Comparison of ENCODE assay signal across 8 mouse cellular contexts in the genomic region with DNA sequence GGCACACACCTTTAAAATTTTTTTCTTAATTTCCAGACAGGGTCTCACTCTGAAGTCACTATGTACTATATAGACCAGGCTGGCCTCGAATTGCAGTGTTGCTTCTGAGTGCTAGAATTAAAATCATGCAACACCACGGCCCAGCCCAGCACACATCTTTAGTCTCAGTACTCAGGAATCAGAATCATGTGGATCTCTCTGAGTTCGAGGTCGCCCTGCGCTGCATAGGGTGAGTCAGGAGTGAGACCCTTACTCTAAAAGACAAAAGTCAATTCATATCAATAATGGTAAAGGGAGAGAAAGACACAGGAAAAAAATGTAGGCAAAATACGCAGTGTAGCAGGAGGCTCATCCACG. TPM values are rescaled to one million over a fixed set of nuclear protein-coding genes. Genes with fewer than 3 reads are reported as not detected.
DNase-seq lines count a peak whose midpoint lies in the region; ATAC-seq and TF ChIP-seq lines count a peak whose summit lies in the region.

No protein-coding gene starts in this region.

- peak overlapping the region; percentile 69 for H3K4me3 ChIP-seq in lung, embryonic 15.5 days
- peak overlapping the region; percentile 87 for H3K4me3 ChIP-seq in limb, embryonic 10.5 days
- peak overlapping the region; percentile 94 for H3K4me3 ChIP-seq in olfactory bulb, adult 2 months (ENCODE audit: insufficient read depth, low read depth, low read length)

- peak; percentile 5; the same call in 1 of the 2 replicates for ATAC-seq in lung, embryonic 15.5 days (ENCODE audit: borderline replicate concordance, extremely low read depth, low FRiP score, low TSS enrichment)
- peak; percentile 9; the same call in 1 of the 2 replicates for ATAC-seq in erythroblast, adult 5-6 weeks (replicated peaks; ENCODE audit: low FRiP score, poor library complexity, severe bottlenecking)

- H3K9ac ChIP-seq in lung, embryonic 15.5 days: peak overlapping the region; percentile 62

- H3K27me3 ChIP-seq in lung, embryonic 15.5 days: no peaks in the 10 kb centered on the region
- H3K27me3 ChIP-seq in limb, embryonic 10.5 days (ENCODE audit: low read depth, poor library complexity, severe bottlenecking): no peaks in the 10 kb centered on the region

- WGBS in lung, embryonic 15.5 days: 8% methylated on average over 7 of the region's 7 CpGs
- 15% methylated on average over 7 of the region's 7 CpGs for WGBS in limb, embryonic 10.5 days
- 7% methylated on average over 7 of the region's 7 CpGs for WGBS in olfactory bulb, adult 2 months

- TF ChIP-seq POLR2A in olfactory bulb, adult 2 months (IDR thresholded peaks at IDR 0.05; ENCODE audit: insufficient read depth, low read depth, low read length): no peak

- no peak for TF ChIP-seq CTCF in olfactory bulb, adult 2 months (IDR thresholded peaks at IDR 0.05; ENCODE audit: insufficient read depth, low read depth, low read length)

- H3K4me1 ChIP-seq in lung, embryonic 15.5 days: peaks cover 19% of the 10 kb centered on the region
- peaks cover 8% of the 10 kb centered on the region for H3K4me1 ChIP-seq in limb, embryonic 10.5 days
- H3K4me1 ChIP-seq in olfactory bulb, adult 2 months (ENCODE audit: control insufficient read depth, insufficient read depth, low read length): 0 out of 2 replicates have a peak, but pooled peaks cover 4% of the 10 kb centered on the region

- peaks cover 24% of the 10 kb centered on the region for H3K36me3 ChIP-seq in lung, embryonic 15.5 days
- H3K36me3 ChIP-seq in limb, embryonic 10.5 days: peaks cover 30% of the 10 kb centered on the region

- no peak for DNase-seq in lung, postnatal 36 days
- DNase-seq in limb, embryonic 10.5 days (ENCODE audit: low spot score): no peak
- no peak for DNase-seq in adrenal gland, postnatal 10 days
- no peak for DNase-seq in thymus, adult 18-20 months
- DNase-seq in gastrocnemius, adult 18-20 months (ENCODE audit: low spot score): no peak

- peak overlapping the region; percentile 88 for H3K4me2 ChIP-seq in lung, embryonic 15.5 days

- H3K9me3 ChIP-seq in lung, embryonic 15.5 days: no peaks in the 10 kb centered on the region
- H3K9me3 ChIP-seq in limb, embryonic 10.5 days (replicated peaks): no peaks in the 10 kb centered on the region

- H3K27ac ChIP-seq in lung, embryonic 15.5 days: peak overlapping the region; percentile 72
- peak overlapping the region; percentile 89 for H3K27ac ChIP-seq in limb, embryonic 10.5 days
- peak overlapping the region; percentile 42 for H3K27ac ChIP-seq in olfactory bulb, adult 2 months (ENCODE audit: insufficient read depth, low read depth, low read length)

RNA-seq across cellular contexts. Expression of gene Mrpl4, which starts 0.3 kb away (rescaled TPM):
- 157 and 160 TPM in 2 replicates for polyA plus RNA-seq in lung, embryonic 15.5 days (2015; fragmentation: Nextera tagmentation; extraction: Ambion mirVana)
- 7.9 and 19.0 TPM in 2 replicates for total RNA-seq in erythroblast, adult 5-6 weeks (2015; ENCODE audit: low replicate concordance)
- total RNA-seq in erythroblast, adult 5-6 weeks (2017; ENCODE audit: low replicate concordance): 6.8 and 11.4 TPM in 2 replicates
- 177 and 190 TPM in 2 replicates for polyA plus RNA-seq in limb, embryonic 10.5 days (2016; fragmentation: Nextera tagmentation; extraction: Ambion mirVana)
- not detected in 2 replicates for polyA plus RNA-seq in olfactory bulb, adult 2 months (2012; ENCODE audit: insufficient read depth, insufficient read length, low replicate concordance, missing spikeins)
- 100 to 1,000 TPM; 121 to 125 TPM for total RNA-seq in adrenal gland, postnatal 10 days (2021)
- 10 to 100 TPM; 57.9 to 58.8 TPM for total RNA-seq in gastrocnemius, adult 18-20 months (2021)

RNA-seq across cellular contexts. Expression of gene Icam1, which starts 13.5 kb away (rescaled TPM):
- polyA plus RNA-seq in lung, embryonic 15.5 days (2015; fragmentation: Nextera tagmentation; extraction: Ambion mirVana): 55.1 and 57.5 TPM in 2 replicates
- total RNA-seq in erythroblast, adult 5-6 weeks (2015; ENCODE audit: low replicate concordance): 0.84 and 1.2 TPM in 2 replicates
- total RNA-seq in erythroblast, adult 5-6 weeks (2017; ENCODE audit: low replicate concordance): 2.2 and 2.3 TPM in 2 replicates
- polyA plus RNA-seq in limb, embryonic 10.5 days (2016; fragmentation: Nextera tagmentation; extraction: Ambion mirVana): 6.2 and 7.6 TPM in 2 replicates
- not detected in 2 replicates for polyA plus RNA-seq in olfactory bulb, adult 2 months (2012; ENCODE audit: insufficient read depth, insufficient read length, low replicate concordance, missing spikeins)
- total RNA-seq in adrenal gland, postnatal 10 days (2021): 10 to 100 TPM; 10.8 to 12.4 TPM
- 1 to 10 TPM; 1.6 to 3.0 TPM for total RNA-seq in gastrocnemius, adult 18-20 months (2021)

RNA-seq across cellular contexts. Expression of gene S1pr2, which starts 25.7 kb away (rescaled TPM):
- 63.4 and 65.2 TPM in 2 replicates for polyA plus RNA-seq in lung, embryonic 15.5 days (2015; fragmentation: Nextera tagmentation; extraction: Ambion mirVana)
- 0.84 and 1.5 TPM in 2 replicates for total RNA-seq in erythroblast, adult 5-6 weeks (2015; ENCODE audit: low replicate concordance)
- 0.17 and 0.56 TPM in 2 replicates for total RNA-seq in erythroblast, adult 5-6 weeks (2017; ENCODE audit: low replicate concordance)
- 47.6 and 53.7 TPM in 2 replicates for polyA plus RNA-seq in limb, embryonic 10.5 days (2016; fragmentation: Nextera tagmentation; extraction: Ambion mirVana)
- polyA plus RNA-seq in olfactory bulb, adult 2 months (2012; ENCODE audit: insufficient read depth, insufficient read length, low replicate concordance, missing spikeins): not detected in 2 replicates
- total RNA-seq in adrenal gland, postnatal 10 days (2021): 1 to 10 TPM; 7.4 to 9.7 TPM
- total RNA-seq in gastrocnemius, adult 18-20 months (2021): 1 to 10 TPM in 1 of 2 experiments, under 1 TPM in 1; 0.68 to 1.9 TPM

RNA-seq across cellular contexts. Expression of gene Icam4, which starts 26.9 kb away (rescaled TPM):
- 2.4 and 2.9 TPM in 2 replicates for polyA plus RNA-seq in lung, embryonic 15.5 days (2015; fragmentation: Nextera tagmentation; extraction: Ambion mirVana)
- 39.2 and 40.8 TPM in 2 replicates for total RNA-seq in erythroblast, adult 5-6 weeks (2015; ENCODE audit: low replicate concordance)
- total RNA-seq in erythroblast, adult 5-6 weeks (2017; ENCODE audit: low replicate concordance): 20.6 and 35.8 TPM in 2 replicates
- 5.1 and 5.4 TPM in 2 replicates for polyA plus RNA-seq in limb, embryonic 10.5 days (2016; fragmentation: Nextera tagmentation; extraction: Ambion mirVana)
- not detected in 2 replicates for polyA plus RNA-seq in olfactory bulb, adult 2 months (2012; ENCODE audit: insufficient read depth, insufficient read length, low replicate concordance, missing spikeins)
- total RNA-seq in adrenal gland, postnatal 10 days (2021): 1 to 10 TPM; 2.3 to 3.2 TPM
- 1 to 10 TPM; 1.4 to 2.8 TPM for total RNA-seq in gastrocnemius, adult 18-20 months (2021)

RNA-seq across cellular contexts. Expression of gene Icam5, which starts 29.6 kb away (rescaled TPM):
- polyA plus RNA-seq in lung, embryonic 15.5 days (2015; fragmentation: Nextera tagmentation; extraction: Ambion mirVana): 0.17 and 0.23 TPM in 2 replicates
- 0.58 TPM in 1 of 2 replicates, not detected in the other for total RNA-seq in erythroblast, adult 5-6 weeks (2015; ENCODE audit: low replicate concordance)
- total RNA-seq in erythroblast, adult 5-6 weeks (2017; ENCODE audit: low replicate concordance): 4.7 and 5.4 TPM in 2 replicates
- 0.05 TPM in 1 of 2 replicates, not detected in the other for polyA plus RNA-seq in limb, embryonic 10.5 days (2016; fragmentation: Nextera tagmentation; extraction: Ambion mirVana)
- not detected in 2 replicates for polyA plus RNA-seq in olfactory bulb, adult 2 months (2012; ENCODE audit: insufficient read depth, insufficient read length, low replicate concordance, missing spikeins)
- total RNA-seq in adrenal gland, postnatal 10 days (2021): under 1 TPM; 0.51 to 0.67 TPM
- not detected for total RNA-seq in gastrocnemius, adult 18-20 months (2021)
